Mouse (Mus musculus) inflammation-experienced regulatory T-cells, adult 6 months (primary cell): ENCODE results near the gene Mgat5. TPM values are rescaled to one million over a fixed set of nuclear protein-coding genes. Genes with fewer than 3 reads are reported as not detected.

Experiments used
- ATAC-seq: one replicate; pipeline ENCODE4 v1.8.0; 2017
- polyA plus RNA-seq, 3 experiments: library from polyadenylated mRNA; unstranded; fragments of 100-300 nt; shearing (Covaris generic); gene quantifications; one replicate each; pipeline ENCODE4 v1.2.1; 2017

Gene Mgat5
- polyA plus RNA-seq, 3 experiments from 2014 or later = 11.6 to 20.6 (median 16.8) TPM

DNA sequence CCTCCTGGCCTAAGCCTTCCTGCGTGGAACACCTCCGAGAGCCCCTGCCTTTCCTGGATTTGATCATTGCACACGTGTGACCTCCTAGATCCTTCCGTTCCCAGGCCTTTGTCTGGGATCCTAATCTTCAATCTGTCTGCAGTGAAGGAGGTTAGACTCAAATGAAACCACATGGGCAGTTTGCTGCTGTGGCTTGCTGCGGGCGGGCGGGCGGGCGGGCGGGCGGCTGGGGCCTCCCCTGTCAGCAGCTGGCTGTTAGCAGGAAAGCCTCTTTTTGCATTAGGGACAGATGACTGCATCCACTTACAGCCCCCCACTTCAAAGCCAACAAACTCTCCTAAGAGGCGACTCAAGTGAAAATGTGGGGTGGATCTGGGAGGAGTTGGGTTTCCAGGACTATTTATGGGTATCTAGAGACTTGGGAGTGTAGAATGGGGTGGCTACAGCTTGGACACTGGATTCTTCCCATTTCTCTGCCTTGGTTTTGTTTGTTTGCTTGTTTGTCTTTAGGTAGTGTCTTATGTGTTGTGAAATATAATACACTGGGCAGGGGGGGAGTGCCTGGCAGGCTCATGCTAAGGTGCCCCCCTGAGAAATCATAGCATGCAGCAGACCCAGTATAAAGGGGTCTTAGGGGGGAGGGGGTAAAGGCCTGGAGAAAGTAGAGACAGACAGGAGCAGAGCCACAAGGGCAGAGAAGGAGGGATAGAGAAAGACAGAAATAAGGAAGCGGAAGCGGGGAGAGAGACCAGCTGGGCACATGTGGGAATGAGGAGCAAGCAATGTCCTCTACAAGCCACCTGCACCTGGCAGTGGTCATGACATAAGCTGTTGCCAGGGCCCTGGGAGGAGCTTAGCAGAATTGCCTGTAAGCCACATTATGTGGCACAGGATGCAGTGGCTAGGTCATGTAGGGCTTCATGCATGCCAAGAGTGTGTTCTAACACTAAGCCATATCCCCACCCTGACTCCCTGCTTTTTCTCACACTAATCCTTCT, 238.4 kb downstream of the Mgat5 start:
- no peak for ATAC-seq

DNA sequence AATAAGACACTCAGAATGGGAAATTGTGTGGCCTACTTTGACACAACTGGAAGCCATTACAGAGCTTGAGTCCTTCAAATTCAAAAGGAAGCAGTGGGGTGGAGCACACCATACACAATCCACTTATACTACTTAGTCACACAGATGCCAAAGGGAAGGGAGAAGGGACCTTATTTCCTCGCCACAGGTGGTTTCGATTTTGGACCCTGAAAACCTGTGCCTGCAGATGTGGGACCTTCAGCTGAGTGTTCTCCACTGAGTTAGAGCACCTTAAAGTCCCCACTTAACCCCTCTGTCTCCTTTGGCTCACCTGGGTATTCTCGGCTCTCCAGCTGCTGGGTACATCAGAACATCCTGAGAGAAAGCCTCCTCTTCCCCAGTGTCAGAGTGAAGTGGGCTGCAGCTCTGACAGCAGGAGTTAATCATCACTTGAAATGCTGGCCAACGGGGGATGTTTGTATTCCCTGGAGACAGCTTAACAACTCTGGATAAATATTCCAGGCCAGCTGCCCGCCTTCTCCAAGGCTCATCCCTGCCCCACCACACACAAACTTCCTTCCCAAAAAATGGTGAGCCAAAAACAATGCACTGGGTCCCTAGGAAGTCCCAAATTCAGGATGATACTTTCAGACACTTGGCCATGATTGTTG, 240.1 kb downstream of the Mgat5 start:
- ATAC-seq = no peak

DNA sequence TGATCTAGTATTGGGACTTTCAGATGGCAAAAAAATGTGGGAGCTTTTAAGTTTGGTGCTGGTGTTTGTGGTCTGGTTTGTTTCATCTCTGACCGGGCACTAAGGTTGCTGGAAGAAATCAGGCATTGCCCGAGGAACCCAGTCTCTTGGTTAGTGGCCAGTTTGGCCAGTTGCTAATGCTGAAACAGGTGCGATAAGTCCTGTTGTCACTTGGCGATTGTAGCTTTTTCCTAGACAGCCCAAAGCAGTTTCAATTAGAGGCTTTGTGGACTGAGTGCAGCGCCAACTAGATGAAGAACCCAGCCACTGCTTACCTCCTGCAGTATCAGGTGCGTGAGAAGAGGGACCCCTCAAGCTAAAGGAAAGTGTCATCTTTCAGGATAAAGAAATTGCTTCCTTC, 248.6 kb downstream of the Mgat5 start:
- no peak for ATAC-seq

DNA sequence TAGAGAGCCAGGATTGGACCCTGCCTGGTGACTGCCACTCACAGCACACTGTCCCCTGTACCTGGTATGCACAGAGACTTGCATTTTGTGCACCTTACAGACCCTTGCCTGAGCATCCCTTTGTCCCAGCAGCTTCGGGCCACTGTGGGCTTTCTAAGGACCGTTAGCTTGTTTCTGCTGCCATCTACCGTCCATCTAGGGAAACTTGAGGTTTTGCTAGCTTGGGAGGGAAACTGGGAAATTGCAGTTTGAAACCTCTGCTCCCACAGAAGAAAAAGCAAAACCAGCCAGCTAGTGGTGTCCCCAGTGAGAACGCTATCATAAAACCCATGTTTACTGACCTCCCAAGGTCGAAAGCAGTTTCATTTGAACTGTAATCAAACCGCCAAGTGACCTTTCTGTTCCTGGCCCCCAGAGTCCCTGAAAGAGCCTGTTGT, 254.2 kb downstream of the Mgat5 start:
- peak; percentile 28 for ATAC-seq

DNA sequence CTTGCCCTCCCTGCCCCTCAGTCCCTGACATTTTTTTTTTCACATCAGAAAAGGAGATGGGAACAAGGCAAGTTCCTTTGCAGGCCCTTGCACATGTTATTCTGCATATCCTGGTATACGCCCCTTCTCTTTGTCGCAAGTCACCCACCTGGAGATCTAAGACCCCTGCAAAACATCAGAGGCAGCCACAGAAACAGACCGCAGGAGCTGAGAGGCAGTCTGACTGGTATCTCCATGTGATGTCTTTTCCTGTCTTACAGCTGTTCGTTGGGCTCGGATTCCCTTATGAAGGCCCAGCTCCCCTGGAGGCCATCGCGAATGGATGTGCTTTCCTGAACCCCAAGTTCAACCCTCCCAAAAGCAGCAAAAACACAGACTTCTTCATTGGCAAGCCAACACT, 254.8 kb downstream of the Mgat5 start:
- ATAC-seq = no peak

DNA sequence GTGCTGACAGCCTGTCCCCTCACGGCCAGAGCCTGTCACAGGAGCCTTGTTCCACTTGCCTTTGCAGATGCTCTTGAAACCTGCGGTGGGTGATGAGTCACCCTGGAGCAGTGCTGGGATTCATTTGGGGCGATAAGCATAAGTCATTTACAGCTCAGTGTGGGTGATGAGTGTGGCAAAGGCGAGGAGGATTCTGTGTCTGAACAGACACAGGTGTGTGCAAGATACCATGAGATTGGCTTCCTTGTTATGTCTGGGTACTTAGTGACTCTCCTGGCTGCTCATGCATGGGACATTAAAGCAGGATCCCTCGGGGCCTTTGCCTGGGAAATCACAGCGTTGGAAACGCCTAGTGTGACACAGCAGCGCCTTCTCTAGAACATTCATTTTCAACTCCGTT, 256.2 kb downstream of the Mgat5 start:
- no peak for ATAC-seq

DNA sequence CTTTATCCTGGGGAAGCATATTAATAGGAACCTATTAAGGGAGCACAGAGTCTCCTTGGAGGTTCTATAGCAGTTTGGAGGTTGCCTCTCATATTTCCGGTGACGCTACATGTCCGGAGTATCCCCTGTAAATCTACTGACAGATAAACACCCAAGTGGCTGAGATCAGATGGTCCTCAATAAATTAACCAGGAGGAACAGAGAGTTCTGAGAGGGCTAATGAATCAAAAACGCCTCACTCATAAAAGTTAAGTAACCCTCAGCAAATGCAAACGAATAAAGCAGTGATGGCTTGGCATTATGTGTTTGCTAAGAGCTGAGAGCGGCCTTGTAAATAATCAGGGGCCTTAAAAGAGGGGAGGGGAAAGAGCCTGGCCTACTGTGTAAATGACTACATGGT, 259.2 kb downstream of the Mgat5 start:
- ATAC-seq = no peak

DNA sequence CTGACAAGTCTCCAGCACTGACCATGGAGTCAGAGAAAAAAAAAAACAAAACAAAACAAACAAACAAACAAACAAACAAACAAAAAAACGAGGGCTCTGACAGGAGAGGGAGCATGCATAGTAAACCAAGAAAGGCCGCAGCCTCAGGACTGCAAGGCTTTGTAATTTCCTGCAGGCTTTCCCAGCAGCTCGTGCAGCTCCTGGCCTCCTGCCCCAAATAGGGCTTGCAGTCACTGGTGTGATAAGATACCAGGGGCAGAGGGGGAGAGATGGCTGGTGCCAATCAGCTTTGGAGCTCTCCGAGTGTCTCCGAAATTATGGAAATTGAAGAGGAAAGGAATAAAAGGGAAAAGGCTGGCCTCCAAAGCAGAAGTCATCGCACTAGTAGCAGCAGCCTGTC, 260.5 kb downstream of the Mgat5 start:
- ATAC-seq = no peak

DNA sequence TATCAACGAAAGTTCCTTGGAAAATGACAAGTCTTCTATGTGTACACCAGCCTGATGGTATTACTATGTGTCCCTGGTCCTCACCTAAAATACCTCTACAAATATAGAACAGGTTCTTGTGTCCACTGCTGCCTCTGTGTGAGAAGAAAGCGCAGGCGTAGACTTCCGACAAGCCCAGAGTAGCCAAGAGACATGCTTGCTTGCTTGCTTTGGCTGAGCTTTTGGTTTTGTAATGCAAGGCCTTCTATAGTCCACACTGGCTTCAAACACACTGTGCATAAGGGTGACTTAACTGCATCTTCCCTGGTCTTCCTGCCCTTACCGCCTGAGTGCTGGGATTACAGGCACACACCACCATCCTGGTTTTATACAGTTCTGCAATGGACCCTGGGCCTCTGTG, 262.4 kb downstream of the Mgat5 start:
- no peak for ATAC-seq

DNA sequence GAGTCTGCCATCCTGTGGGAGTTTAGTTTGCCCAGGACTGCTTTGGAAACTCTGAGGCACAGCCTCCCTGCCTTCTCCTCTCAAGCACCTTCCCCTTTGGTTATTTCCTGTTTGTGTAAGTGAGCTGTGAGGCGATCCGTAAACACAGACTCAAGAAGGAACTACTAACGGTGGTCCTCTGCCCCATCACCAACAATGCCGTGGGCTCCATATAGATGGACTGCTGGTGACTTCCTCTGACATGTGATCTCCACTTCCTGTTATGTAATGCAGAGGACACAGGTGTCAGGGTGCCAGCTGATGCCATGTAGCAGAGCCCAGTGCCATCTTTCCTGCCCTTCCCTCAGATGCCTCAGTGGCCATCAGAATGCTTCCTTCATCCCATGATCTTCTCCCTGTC, 265.4 kb downstream of the Mgat5 start:
- ATAC-seq = no peak

DNA sequence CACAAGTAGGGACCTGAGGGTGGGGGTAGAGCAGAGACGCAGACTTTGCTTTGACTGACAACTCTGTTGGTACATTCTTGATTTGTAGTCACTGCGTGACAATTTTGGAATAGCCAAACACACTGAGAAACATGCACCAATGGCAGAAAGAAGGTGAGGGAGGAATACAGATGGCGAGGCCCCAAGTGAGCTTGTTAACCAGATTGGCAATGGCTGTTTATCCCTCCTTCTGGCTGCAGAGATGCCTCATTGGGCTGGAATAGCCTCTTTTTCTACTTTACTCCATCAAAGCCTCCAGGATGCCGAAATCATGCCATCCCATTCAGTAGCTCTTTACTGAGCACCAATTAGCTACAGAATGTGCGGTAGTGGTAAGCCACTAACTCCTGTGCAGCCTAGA, 270.9 kb downstream of the Mgat5 start:
- no peak for ATAC-seq

DNA sequence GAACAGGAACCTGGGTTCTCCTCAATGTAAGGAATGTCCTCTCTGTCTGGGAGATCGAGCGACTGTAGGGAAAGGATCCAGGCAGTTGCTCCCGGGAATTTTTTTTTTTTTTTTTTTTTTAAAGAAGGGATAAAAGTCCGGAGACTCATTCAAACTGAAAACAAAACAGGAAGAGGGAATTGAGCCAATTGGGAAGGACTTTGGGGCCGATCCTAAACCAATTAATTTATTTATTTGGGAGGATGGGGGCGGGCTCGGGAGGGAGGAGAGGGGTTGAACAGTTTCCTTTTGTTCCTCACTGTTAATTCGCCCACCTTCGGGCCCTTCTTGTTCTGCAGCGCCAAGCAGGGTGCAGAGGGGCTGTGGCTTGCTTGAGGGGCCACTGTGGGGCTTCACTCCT, 278.1 kb downstream of the Mgat5 start:
- ATAC-seq = no peak

DNA sequence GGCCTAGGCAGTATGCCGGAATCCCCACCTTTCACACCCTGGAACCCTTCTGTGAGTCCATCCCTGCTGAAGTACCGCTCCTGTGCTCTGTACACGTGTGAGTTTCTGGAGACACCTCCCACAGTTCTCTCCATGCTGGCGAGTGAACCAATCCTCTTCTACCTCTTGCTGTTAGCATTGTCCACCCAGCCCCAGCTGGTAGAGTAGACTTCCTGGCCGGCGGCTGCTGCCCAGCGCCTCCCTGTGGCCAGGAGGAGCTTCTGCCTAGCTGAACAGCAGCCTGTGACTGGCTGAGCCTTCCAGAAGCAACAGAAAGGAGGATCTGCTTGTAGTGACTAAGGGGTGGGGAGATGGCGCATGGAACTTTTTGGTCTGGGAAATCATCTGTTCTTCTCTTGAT, 279.4 kb downstream of the Mgat5 start:
- ATAC-seq = no peak

DNA sequence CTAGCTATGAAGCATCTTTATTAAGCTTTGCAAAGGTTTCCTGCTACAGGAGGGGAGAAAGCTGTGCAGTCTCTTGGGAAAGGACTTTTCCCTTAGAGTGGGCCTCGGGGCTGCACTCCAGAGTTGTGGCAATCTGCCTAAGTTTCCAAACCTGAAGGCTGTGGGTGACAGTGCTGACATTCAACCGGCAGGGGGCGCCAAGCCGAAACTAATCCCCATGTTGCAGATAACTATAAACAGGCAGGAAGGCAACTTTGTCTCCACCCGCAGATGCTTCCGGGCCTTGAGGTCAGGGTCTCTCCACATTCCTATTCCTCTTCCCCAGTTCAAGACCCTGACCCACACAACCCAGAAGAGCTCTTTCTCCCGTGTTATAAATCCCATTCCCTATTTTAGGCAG, 280.0 kb downstream of the Mgat5 start:
- ATAC-seq = no peak

DNA sequence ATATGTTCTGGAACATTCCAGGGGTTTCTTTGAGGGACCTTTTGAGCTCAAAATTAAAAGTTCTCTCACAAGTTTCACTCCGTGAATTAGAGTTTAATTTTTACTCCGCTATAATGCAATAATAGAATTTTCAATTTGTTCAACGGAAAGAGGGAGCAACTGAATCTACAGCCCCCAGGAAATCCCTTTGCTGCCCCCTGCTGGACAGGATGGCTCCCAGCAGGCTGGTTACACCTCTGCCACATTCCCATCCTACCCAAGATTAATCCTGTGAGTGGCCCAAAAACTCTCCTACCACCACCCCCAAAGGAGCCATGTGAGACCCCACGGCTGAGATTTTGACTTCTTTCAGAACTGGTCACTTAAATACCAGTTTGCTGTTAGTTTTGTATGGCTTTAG, 282.3 kb downstream of the Mgat5 start:
- ATAC-seq = peak; percentile 52

DNA sequence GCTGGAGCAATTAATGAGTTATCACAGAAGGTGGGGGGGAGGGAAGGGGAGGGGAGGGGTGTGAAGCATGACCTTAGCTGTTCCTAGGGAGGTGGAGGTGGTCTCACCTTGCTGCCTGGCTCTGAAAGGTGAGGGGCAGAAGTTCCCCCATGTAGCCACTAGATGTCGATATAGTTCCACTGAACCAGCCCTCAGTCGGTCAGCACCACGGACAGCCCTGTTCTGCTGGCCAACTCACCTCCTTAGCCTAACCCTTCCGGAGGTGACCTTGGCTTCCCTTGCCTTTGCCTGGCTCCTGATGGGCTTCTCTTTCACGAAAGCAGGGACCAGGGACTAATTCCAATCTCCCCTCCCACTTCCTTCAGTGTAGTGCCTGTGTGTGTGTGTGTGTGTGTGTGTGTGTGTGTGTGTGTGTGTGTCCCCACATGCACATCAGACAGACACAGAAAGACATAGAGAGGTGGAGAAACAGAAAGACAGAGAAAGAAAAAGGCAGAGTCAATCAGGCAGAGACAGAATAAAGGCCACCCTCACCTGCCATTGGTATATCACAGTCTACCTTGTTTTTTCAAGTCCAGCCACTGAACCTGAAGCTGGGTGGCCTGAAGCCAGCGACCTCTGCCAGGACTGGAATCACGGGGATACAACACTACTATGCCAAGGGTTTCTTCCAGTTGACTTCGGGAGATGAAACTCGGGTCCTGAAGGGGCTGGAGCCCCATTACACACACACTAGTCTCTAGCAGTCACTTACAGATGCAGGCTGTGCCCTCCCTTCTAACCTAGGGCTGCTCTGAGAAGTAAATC, 292.1 kb downstream of the Mgat5 start:
- peak; percentile 46 for ATAC-seq

DNA sequence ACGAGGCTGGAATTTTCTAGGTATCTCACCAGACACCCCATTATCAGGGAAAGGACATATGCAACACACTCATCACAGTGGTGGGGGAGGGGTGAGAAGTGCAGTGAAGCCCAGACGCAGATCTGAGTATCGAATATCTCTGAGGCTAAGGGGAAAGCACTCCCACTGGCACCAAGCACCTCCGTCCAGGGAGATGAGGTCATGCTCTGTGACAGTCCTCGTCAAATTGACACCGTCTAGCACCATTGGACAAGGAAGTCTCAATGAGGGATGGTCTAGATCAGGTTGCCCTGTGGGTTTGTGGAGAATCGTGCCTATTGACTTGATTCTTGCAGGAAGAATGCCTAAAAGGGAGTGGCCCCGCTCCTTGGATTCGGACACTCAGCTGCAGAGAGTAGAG, 293.9 kb downstream of the Mgat5 start:
- ATAC-seq = no peak

DNA sequence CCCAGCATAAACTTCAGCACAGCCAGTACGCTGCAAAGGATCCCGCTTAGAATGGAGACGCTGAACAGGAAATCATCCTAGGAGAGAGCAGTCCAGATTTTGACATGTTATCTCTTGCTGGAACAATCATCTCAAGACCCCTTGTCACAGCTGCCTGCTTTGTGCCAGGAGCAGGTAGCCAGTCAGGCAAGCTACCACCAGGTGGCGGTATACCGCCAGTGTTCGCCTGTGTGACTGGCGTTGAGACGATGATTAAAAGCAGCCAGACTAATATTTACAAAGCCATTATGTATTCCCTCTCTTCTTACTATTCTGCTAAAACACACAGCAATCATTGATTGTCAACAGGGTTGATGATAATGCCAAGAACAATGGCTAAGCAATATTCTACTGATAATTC, 295.4 kb downstream of the Mgat5 start:
- ATAC-seq = no peak

DNA sequence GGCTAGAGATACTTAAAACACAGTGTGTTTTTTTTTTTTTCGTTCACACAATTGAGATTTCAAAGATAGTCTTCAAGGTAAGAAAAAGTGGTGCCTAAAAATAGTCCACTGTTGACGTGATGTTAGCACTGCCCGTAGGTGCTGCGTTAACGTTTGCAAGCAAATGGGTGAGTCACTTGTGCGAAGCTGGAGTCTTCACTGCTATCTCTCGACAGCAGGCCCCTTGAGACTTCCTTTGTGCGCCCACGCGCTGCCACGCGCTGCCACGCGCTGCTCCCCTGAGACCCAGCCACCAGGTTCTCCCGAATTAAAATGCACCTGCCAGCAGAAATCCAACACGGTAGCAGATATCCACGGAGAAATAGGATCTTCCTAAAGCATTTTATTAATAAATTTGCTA, 295.9 kb downstream of the Mgat5 start:
- ATAC-seq = no peak

DNA sequence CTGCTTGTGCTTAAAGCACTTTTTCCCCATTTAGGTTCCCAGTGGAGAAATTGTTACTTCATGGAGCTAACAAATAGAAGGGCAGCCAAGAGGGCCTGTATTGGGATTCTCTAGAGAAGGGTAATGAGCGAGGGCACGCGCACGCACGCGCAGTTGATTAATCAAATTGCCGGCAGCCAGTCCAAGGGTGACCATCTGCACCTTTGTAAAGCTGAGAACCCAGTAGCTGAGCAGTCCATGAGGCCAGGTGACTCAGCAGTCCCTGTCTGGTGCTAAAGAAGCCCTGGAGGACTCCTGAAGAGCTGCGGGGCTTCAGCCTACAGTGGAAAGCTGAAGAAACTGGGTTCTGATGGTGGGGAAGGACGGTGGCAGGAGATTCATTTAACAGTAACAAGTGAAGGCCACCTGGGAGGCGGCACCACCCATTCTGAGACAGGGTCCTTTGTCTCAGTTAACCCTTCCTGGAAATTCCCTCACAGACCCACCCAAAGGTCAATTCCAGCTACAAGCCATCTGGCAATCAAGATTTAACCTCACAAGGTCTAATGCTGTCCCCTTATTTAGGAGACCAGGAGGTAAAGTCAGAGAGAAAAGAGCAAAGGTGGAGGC, 302.3 kb downstream of the Mgat5 start:
- ATAC-seq = no peak

DNA sequence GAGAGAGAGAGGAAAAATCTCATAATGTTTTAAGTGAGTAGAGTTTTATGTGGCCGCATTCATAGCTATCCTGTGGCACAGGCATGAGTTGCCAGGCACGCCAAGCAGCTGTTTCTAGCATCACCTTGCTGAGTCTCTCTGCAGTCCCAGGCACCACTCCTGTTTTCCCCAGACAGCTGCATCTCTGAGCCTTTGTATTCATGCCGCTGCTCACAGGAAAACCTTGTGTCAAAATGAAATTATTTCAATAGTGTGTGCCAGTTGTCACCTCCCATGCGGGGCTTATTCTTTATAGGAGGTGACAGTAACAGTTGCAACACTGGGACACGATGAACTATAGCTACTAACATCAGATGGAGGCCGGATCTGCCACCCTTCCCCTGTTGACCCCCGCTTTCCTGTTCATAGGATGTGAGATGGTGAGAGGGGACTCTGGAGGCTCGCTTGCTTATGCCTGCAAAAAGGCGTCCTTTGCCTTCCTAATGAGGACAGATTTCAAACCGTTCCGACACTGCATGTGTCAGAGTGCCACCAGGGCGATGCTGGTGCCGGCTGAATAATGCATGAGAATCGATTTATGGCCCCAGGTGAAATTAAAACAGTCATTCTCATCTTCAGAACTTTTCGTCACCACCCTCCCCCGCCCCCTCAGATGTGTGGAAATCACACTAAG, 303.4 kb downstream of the Mgat5 start:
- ATAC-seq = no peak

DNA sequence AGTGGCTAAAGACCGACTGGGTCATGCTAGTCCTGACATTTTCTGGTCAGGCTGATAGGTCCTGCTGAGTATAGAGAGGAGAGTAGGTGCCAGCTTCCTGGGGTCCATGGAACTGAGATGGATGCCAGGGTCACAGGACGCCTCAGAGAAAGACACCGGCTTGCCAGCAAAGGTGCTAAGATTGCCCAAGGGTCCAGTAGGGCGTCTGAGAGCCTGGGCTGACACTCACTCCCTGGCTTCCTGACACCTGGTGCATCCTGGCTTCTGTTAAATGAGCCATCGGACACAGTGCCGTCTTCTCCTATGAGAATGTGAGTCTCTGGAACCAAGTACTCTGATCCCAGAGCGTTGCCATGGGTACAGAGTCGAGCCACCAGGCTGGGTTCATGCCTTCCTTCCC, 304.1 kb downstream of the Mgat5 start:
- ATAC-seq = no peak
